Mouse (Mus musculus): Measurements from ENCODE around the gene Tanc1. TPM values are rescaled to one million over a fixed set of nuclear protein-coding genes. Genes with fewer than 3 reads are reported as not detected.

The Tanc1 gene
- total and polyA plus RNA-seq, 2 experiments from 2014 or later, result 2.7 to 7.3 TPM

DNA sequence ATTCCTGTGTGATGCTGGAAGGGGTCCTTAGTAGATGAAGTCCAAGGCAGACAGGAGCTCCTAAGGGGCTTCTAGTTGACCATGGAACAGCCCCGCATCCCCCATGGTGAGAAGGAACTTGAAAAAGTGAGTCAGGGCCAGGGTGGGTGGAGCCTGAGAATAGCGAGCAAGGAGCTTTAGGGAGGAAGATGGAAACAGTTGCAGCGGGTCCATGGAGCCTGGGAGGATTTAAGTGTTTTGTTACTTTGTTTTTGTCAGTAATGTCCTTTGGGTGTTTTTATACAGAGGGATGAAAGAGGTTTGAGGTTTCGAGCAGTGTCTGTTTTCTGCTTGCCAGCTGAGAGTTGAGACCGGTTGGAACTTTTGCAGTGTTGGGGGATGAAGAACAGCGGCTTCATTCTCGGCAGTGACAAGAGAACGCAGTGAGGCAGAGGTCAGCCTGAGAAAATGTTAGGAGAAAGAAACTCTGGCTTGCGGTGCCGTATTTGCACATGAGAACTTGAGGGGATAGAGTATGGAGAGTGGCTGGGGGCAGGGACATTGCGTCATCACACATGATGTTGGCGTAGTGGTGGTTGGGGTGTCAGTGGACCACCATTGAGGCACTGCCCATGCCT is 130.8 kb downstream of the Tanc1 start:
- H3K27ac ChIP-seq (ENCODE audit: low read depth, low read length), result no peak overlapping the region
- H3K9ac ChIP-seq (replicated peaks; ENCODE audit: low read length, poor library complexity, severe bottlenecking), result no peak overlapping the region
- H3K4me1 ChIP-seq (ENCODE audit: insufficient read depth, low read length), result no peaks in the 10 kb centered on the region
- no peaks in the 10 kb centered on the region for H3K9me3 ChIP-seq (ENCODE audit: low read length)
- ATAC-seq (ENCODE audit: low FRiP score) (no peak), DNase-seq (ENCODE audit: low spot score) (no peak)
- no peak overlapping the region for H3K4me2 ChIP-seq (ENCODE audit: low read depth, low read length, poor library complexity, severe bottlenecking)
- 70% methylated on average over 12 of the region's 12 CpGs for WGBS
- no peak overlapping the region for H3K4me3 ChIP-seq (ENCODE audit: low read depth, low read length)
- H3K36me3 ChIP-seq (ENCODE audit: insufficient read depth, low read length), result no peaks in the 10 kb centered on the region
- no peak for TF ChIP-seq CTCF (IDR thresholded peaks at IDR 0.05)
- no peaks in the 10 kb centered on the region for H3K27me3 ChIP-seq (ENCODE audit: insufficient read depth, low read length)

DNA sequence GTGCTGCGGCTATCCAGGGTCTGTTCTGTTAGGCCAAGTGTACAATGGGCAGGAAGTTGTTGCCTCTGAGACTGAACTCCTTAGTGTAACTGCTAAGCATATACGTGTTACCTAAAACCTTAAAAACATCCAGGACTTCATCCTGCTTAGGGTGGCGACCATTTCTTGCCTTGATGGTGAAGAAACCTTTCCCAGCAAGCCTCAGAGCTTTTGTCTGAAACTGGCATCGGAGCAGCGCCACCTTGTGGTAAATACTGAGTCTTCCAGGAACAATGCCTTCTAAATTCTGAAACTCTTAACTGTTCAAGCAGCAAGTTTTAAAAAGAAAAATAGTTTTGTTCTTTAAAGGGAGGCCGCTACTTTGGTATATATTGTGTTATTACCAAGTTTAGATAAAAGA is 133.6 kb downstream of the Tanc1 start:
- Histone ChIP-seq H3K27ac (ENCODE audit: low read depth, low read length) (no peak overlapping the region), H3K4me2 (ENCODE audit: low read depth, low read length, poor library complexity, severe bottlenecking) (no peak overlapping the region), H3K9me3 (ENCODE audit: low read length) (no peaks in the 10 kb centered on the region), H3K4me3 (ENCODE audit: low read depth, low read length) (no peak overlapping the region), H3K9ac (replicated peaks; ENCODE audit: low read length, poor library complexity, severe bottlenecking) (no peak overlapping the region), H3K36me3 (ENCODE audit: insufficient read depth, low read length) (no peaks in the 10 kb centered on the region), H3K4me1 (ENCODE audit: insufficient read depth, low read length) (no peaks in the 10 kb centered on the region), H3K27me3 (ENCODE audit: insufficient read depth, low read length) (no peaks in the 10 kb centered on the region)
- WGBS, result 34% methylated on average over 6 of the region's 6 CpGs
- peak; percentile 87 for TF ChIP-seq CTCF (IDR thresholded peaks at IDR 0.05)
- ATAC-seq (ENCODE audit: low FRiP score) (no peak), DNase-seq (ENCODE audit: low spot score) (peak; percentile 83)

DNA sequence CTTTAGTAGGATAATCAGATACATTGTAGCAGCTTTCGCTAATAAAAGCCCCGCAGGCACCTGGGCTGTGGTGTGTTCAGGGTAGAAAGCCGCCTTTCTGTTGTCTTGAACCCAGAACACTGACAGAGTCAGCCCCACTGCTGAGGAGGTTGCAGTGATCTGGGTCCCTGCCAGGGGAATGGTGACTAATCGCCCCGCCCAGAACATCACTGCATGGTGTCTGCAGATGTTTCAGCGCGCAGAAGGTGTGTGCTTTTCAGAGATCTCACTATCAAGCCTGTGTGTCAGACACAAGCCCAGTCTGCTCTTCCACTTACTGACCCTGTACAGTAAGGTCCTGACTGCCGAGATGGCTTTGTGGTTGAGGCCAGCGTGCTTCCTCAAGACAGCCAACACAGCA is 134.2 kb downstream of the Tanc1 start:
- H3K27me3 ChIP-seq (ENCODE audit: insufficient read depth, low read length), result no peaks in the 10 kb centered on the region
- H3K4me2 ChIP-seq (ENCODE audit: low read depth, low read length, poor library complexity, severe bottlenecking), result no peak overlapping the region
- no peaks in the 10 kb centered on the region for H3K4me1 ChIP-seq (ENCODE audit: insufficient read depth, low read length)
- 87% methylated on average over 9 of the region's 9 CpGs for WGBS
- no peak overlapping the region for H3K27ac ChIP-seq (ENCODE audit: low read depth, low read length)
- ATAC-seq (ENCODE audit: low FRiP score), result no peak
- H3K9ac ChIP-seq (replicated peaks; ENCODE audit: low read length, poor library complexity, severe bottlenecking), result no peak overlapping the region
- no peak overlapping the region for H3K4me3 ChIP-seq (ENCODE audit: low read depth, low read length)
- no peak for TF ChIP-seq CTCF (IDR thresholded peaks at IDR 0.05)
- no peaks in the 10 kb centered on the region for H3K9me3 ChIP-seq (ENCODE audit: low read length)
- no peak for DNase-seq (ENCODE audit: low spot score)
- H3K36me3 ChIP-seq (ENCODE audit: insufficient read depth, low read length), result no peaks in the 10 kb centered on the region

DNA sequence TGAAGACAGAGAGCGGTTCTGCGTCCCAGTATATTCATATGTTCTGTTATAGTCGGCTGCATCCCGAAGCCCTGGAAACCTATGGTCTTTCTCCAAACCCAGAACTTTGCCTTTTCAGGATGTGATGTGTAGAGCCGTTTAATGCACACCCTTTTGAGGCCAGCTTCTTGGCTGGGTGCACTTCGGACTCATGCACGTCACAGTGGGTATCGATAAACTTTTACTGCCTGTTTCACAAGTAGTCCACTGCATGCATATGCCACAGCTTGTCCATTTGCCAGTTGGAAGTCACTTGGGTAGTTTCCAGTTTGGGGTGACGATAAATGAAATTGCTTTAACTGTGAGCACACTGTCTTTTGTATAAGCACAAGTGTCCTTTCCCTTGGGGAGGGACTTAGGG is 135.9 kb downstream of the Tanc1 start:
- no peak for ATAC-seq (ENCODE audit: low FRiP score)
- no peaks in the 10 kb centered on the region for H3K36me3 ChIP-seq (ENCODE audit: insufficient read depth, low read length)
- no peak overlapping the region for H3K4me2 ChIP-seq (ENCODE audit: low read depth, low read length, poor library complexity, severe bottlenecking)
- no peaks in the 10 kb centered on the region for H3K27me3 ChIP-seq (ENCODE audit: insufficient read depth, low read length)
- no peak overlapping the region for H3K27ac ChIP-seq (ENCODE audit: low read depth, low read length)
- H3K4me3 ChIP-seq (ENCODE audit: low read depth, low read length), result no peak overlapping the region
- H3K4me1 ChIP-seq (ENCODE audit: insufficient read depth, low read length), result no peaks in the 10 kb centered on the region
- DNase-seq (ENCODE audit: low spot score), result no peak
- no peak overlapping the region for H3K9ac ChIP-seq (replicated peaks; ENCODE audit: low read length, poor library complexity, severe bottlenecking)
- TF ChIP-seq CTCF (IDR thresholded peaks at IDR 0.05), result no peak
- WGBS, result 92% methylated on average over 9 of the region's 9 CpGs
- H3K9me3 ChIP-seq (ENCODE audit: low read length), result no peaks in the 10 kb centered on the region

DNA sequence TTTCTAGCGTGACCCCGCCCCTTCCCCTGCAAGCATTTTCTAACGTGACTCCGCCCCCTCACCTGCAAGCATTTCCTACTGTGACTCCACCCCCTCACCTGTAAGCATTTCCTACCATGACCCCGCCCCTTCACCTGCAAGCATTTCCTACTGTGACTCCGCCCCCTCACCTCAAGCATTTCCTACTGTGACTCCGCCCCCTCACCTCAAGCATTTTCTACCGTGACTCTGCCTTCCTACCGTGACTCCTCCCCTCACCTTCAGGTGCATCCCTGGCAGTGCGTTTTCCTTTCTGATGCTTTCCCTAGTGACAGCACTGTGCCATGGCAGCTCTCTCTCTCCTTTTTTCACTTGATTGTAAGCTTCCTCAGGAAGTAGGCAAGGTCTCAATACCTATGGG is 137.5 kb downstream of the Tanc1 start:
- Histone ChIP-seq H3K4me2 (ENCODE audit: low read depth, low read length, poor library complexity, severe bottlenecking) (no peak overlapping the region), H3K36me3 (ENCODE audit: insufficient read depth, low read length) (no peaks in the 10 kb centered on the region), H3K27me3 (ENCODE audit: insufficient read depth, low read length) (no peaks in the 10 kb centered on the region), H3K4me1 (ENCODE audit: insufficient read depth, low read length) (no peaks in the 10 kb centered on the region), H3K9me3 (ENCODE audit: low read length) (no peaks in the 10 kb centered on the region), H3K9ac (replicated peaks; ENCODE audit: low read length, poor library complexity, severe bottlenecking) (no peak overlapping the region), H3K4me3 (ENCODE audit: low read depth, low read length) (no peak overlapping the region), H3K27ac (ENCODE audit: low read depth, low read length) (no peak overlapping the region)
- no peak for TF ChIP-seq CTCF (IDR thresholded peaks at IDR 0.05)
- 44% methylated on average over 10 of the region's 10 CpGs for whole genome bisulfite sequencing
- ATAC-seq (ENCODE audit: low FRiP score), result no peak
- DNase-seq (ENCODE audit: low spot score), result no peak

DNA sequence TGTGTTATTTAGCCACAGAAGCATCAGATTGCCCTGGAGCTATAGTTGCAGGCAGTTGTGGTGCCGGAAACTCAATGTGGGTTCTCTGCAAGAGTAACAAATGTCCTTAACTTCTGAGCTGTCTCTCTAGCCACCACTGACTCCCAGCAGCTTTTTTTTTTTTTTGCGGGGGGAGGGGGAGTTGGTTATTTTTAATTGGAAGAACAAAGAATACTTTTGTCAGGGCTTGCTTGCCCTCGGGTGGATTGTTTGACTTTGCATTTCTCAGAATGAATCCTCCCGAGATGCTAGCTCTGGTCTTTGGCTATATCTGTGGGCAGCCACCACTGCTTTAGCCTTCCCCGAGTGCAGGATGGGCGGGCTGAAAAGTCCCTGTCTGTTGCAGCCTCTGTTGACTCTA is 139.3 kb downstream of the Tanc1 start:
- no peak overlapping the region for H3K9ac ChIP-seq (replicated peaks; ENCODE audit: low read length, poor library complexity, severe bottlenecking)
- H3K4me2 ChIP-seq (ENCODE audit: low read depth, low read length, poor library complexity, severe bottlenecking), result no peak overlapping the region
- no peaks in the 10 kb centered on the region for H3K4me1 ChIP-seq (ENCODE audit: insufficient read depth, low read length)
- no peaks in the 10 kb centered on the region for H3K27me3 ChIP-seq (ENCODE audit: insufficient read depth, low read length)
- 82% methylated on average over 6 of the region's 6 CpGs for WGBS
- no peaks in the 10 kb centered on the region for H3K36me3 ChIP-seq (ENCODE audit: insufficient read depth, low read length)
- H3K27ac ChIP-seq (ENCODE audit: low read depth, low read length), result no peak overlapping the region
- ATAC-seq (ENCODE audit: low FRiP score), result no peak
- no peaks in the 10 kb centered on the region for H3K9me3 ChIP-seq (ENCODE audit: low read length)
- TF ChIP-seq CTCF (IDR thresholded peaks at IDR 0.05), result no peak
- no peak overlapping the region for H3K4me3 ChIP-seq (ENCODE audit: low read depth, low read length)
- DNase-seq (ENCODE audit: low spot score), result no peak

Data from midbrain, postnatal 0 days (tissue).